19 mouse cellular contexts compared by ENCODE assay signal in genomic region chr4:34449582-34449981, GRCm38 (mm10).
DNase-seq lines count a peak whose midpoint lies in the region; TF ChIP-seq lines count a peak whose summit lies in the region.
"Had no signal": no experiment of that assay in that cellular context is flagged by ENCODE, and none has a peak within 500 bp of the region (broad histone marks: within the 10 kb centered on the region; RNA-seq: fewer than 3 reads in every experiment).

No protein-coding gene starts in this region.

- H3K4me2 ChIP-seq in CH12.LX (ENCODE audit: insufficient read depth, low read depth, poor library complexity, severe bottlenecking): peak overlapping the region; percentile 42

- DNase-seq in heart, adult 11 months: peak; percentile 64
- no peak for DNase-seq in heart, adult 2 months
- peak; percentile 57 for DNase-seq in heart, embryonic 10.5 days (ENCODE audit: low spot score)
- no peak for DNase-seq in heart, adult 18-20 months
- DNase-seq in CH12.LX (ENCODE audit: extremely low read depth): no peak
- DNase-seq in cerebellum, adult 18-20 months: no peak
- DNase-seq: adrenal gland, adult 2 months; adrenal gland, adult 8-10 months; adrenal gland, postnatal 10 days; adrenal gland, postnatal 14 days; adrenal gland, postnatal 25 days; adrenal gland, postnatal 36 days; B cell, adult 2 months; cerebellum, adult 11 months; cerebellum, adult 11-12 months; cerebellum, adult 2 months; cerebellum, adult 8-10 months had no signal

- H3K9ac ChIP-seq in heart, adult 2 months (ENCODE audit: low read depth, low read length): no peak overlapping the region
- H3K9ac ChIP-seq in CH12.LX (ENCODE audit: insufficient read depth, low read depth): no peak overlapping the region

- H3K36me3 ChIP-seq in heart, adult 2 months (ENCODE audit: control insufficient read depth, insufficient read depth, low read length): no peaks in the 10 kb centered on the region
- H3K36me3 ChIP-seq in heart, embryonic 10.5 days: no peaks in the 10 kb centered on the region
- H3K36me3 ChIP-seq in CH12.LX (replicated peaks in 1 of 2; ENCODE audit: control insufficient read depth in 1 of 2, insufficient read depth in 1 of 2, low read length in 1 of 2): no peaks in the 10 kb centered on the region
- H3K36me3 ChIP-seq: G1E had no signal

- dilution Hi-C loops in CH12.LX (cut with MboI; ENCODE audit: extremely low pct_ligation_motif_present, extremely low pct_unique_long_range_greater_than_20kb, low sequenced_read_pairs): no loop called here

- no peaks in the 10 kb centered on the region for H3K9me3 ChIP-seq in heart, embryonic 10.5 days
- no peaks in the 10 kb centered on the region for H3K9me3 ChIP-seq in CH12.LX (replicated peaks; ENCODE audit: low read length)
- H3K9me3 ChIP-seq: G1E had no signal

- no peak overlapping the region for H3K27ac ChIP-seq in heart, adult 2 months
- H3K27ac ChIP-seq in heart, embryonic 10.5 days: no peak overlapping the region
- H3K27ac ChIP-seq in CH12.LX (ENCODE audit: insufficient read depth, low read depth): no peak overlapping the region

- TF ChIP-seq RAD21 in CH12.LX (IDR thresholded peaks at IDR 0.05; ENCODE audit: low read depth, low read length): no peak

- TF ChIP-seq POLR2A in heart, adult 2 months (IDR thresholded peaks at IDR 0.05; ENCODE audit: insufficient read depth, low read depth, low read length): no peak
- TF ChIP-seq POLR2A in CH12.LX (IDR thresholded peaks at IDR 0.05; ENCODE audit: low read depth, low read length): no peak

- no peak overlapping the region for H3K4me3 ChIP-seq in heart, adult 2 months
- no peak overlapping the region for H3K4me3 ChIP-seq in heart, embryonic 10.5 days
- no peak overlapping the region for H3K4me3 ChIP-seq in CH12.LX (replicated peaks in 1 of 3; ENCODE audit: low read depth in 2 of 3, low read length in 2 of 3, poor library complexity in 1 of 3)

- no peak for TF ChIP-seq CTCF in heart, adult 2 months (IDR thresholded peaks at IDR 0.05)
- TF ChIP-seq CTCF in CH12.LX (conservative IDR thresholded peaks at IDR 0.05 in 1 of 2, IDR thresholded peaks at IDR 0.05 in 1 of 2; ENCODE audit: low read depth in 2 of 2, low read length in 2 of 2): no peak

- intact Hi-C loops in heart, adult 2 months (cut with DNase I): no loop called here

- H3K79me2 ChIP-seq in heart, adult 2 months (replicated peaks; ENCODE audit: control insufficient read depth, insufficient read depth, low read length): no peaks in the 10 kb centered on the region
- no peaks in the 10 kb centered on the region for H3K79me2 ChIP-seq in CH12.LX (replicated peaks; ENCODE audit: control insufficient read depth, extremely low read depth, insufficient read depth, poor library complexity, severe bottlenecking)

- no peaks in the 10 kb centered on the region for H3K4me1 ChIP-seq in heart, adult 2 months (ENCODE audit: control insufficient read depth, insufficient read depth, low read length)
- H3K4me1 ChIP-seq in heart, embryonic 10.5 days: no peaks in the 10 kb centered on the region
- no peaks in the 10 kb centered on the region for H3K4me1 ChIP-seq in CH12.LX (ENCODE audit: control insufficient read depth in 1 of 2, insufficient read depth in 2 of 2)

- TF ChIP-seq EP300 in heart, adult 2 months (IDR thresholded peaks at IDR 0.05; ENCODE audit: insufficient read depth, low read depth, low read length): no peak
- no peak for TF ChIP-seq EP300 in CH12.LX (IDR thresholded peaks at IDR 0.05; ENCODE audit: low read length)

- H3K27me3 ChIP-seq in heart, adult 2 months (ENCODE audit: control insufficient read depth, insufficient read depth, low read length): no peaks in the 10 kb centered on the region
- no peaks in the 10 kb centered on the region for H3K27me3 ChIP-seq in heart, embryonic 10.5 days (ENCODE audit: insufficient read depth, poor library complexity, severe bottlenecking)
- H3K27me3 ChIP-seq in CH12.LX (replicated peaks): no peaks in the 10 kb centered on the region
- H3K27me3 ChIP-seq: Patski had no signal

- in situ Hi-C loops in CH12.LX (cut with MboI; ENCODE audit: low pct_ligation_motif_present, low pct_unique_long_range_greater_than_20kb, low sequenced_read_pairs): no loop called here

- 62% methylated on average over 7 of the region's 7 CpGs for WGBS in heart, adult 2 months
- WGBS in heart, embryonic 10.5 days: 76% methylated on average over 7 of the region's 7 CpGs

TF ChIP-seq in CH12.LX, 34 proteins besides CTCF, POLR2A, EP300 and RAD21:
- TF ChIP-seq CHD2 (IDR thresholded peaks at IDR 0.05; ENCODE audit: low read length): no peak
- no peak for TF ChIP-seq UBTF (IDR thresholded peaks at IDR 0.05; ENCODE audit: low read depth, low read length)
- TF ChIP-seq JUN (IDR thresholded peaks at IDR 0.05; ENCODE audit: insufficient read depth, low read depth, low read length): no peak
- no peak for TF ChIP-seq MAX (IDR thresholded peaks at IDR 0.05; ENCODE audit: low read length)
- TF ChIP-seq ETS1 (conservative IDR thresholded peaks at IDR 0.05; ENCODE audit: low read depth, low read length): no peak
- no peak for TF ChIP-seq MYC (IDR thresholded peaks at IDR 0.05; ENCODE audit: low read depth, low read length)
- no peak for TF ChIP-seq GABPA (IDR thresholded peaks at IDR 0.05; ENCODE audit: insufficient replicate concordance, low read depth, low read length)
- TF ChIP-seq SMC3 (IDR thresholded peaks at IDR 0.05; ENCODE audit: low read depth, low read length): no peak
- no peak for TF ChIP-seq NELFE (IDR thresholded peaks at IDR 0.05; ENCODE audit: low read depth, low read length)
- no peak for TF ChIP-seq TCF12 (IDR thresholded peaks at IDR 0.05; ENCODE audit: low read depth, low read length)
- no peak for TF ChIP-seq MAZ (IDR thresholded peaks at IDR 0.05; ENCODE audit: low read depth, low read length)
- no peak for TF ChIP-seq ZNF384 (IDR thresholded peaks at IDR 0.05; ENCODE audit: low read depth, low read length)
- TF ChIP-seq E2F4 (IDR thresholded peaks at IDR 0.05; ENCODE audit: insufficient replicate concordance, low read depth, low read length): no peak
- no peak for TF ChIP-seq ZKSCAN1 (IDR thresholded peaks at IDR 0.05; ENCODE audit: borderline replicate concordance, low read depth, low read length)
- TF ChIP-seq PAX5 (IDR thresholded peaks at IDR 0.05; ENCODE audit: low read length): no peak
- TF ChIP-seq JUND (conservative IDR thresholded peaks at IDR 0.05; ENCODE audit: low read depth, low read length): no peak

Comparison
In these comparisons a context has a peak if more than half of its experiments do, and no peak if none do; other contexts are left out.
1. DNase-seq: peak in heart, adult 11 months (single experiment) and heart, embryonic 10.5 days (single experiment); none in heart, adult 2 months (0 of 2), heart, adult 18-20 months (0 of 2), CH12.LX (single experiment) and cerebellum, adult 18-20 months (0 of 2).